Mouse (Mus musculus): ENCODE measurements around the gene Caprin1.

Gene Caprin1

GRCm38 (mm10) chr2:103803770-103804530, 6.5 kb upstream of the Caprin1 start:
- in situ Hi-C loops (cut with MboI; ENCODE audit: unreplicated experiment in 2 of 2) = no loop called here

DNA sequence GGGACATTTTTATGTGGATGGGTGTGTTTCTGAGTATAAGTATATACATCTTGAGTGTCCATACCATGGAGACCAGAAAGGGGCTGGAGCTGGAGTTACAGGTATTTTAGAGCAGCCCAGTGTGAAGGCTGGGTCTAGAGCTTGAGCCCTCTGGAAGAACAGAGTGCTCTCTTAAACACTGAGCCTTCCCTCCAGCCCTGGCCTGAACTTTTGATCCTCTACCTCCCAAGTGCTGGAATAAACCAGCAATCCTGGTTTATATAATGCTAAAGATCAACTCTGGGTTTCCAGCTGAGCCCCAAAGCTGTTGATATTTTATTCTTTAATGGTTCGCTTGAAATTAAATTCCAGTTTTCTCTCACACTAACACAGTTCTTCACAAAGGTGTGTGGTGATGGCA, 5.0 kb upstream of the Caprin1 start:
- in situ Hi-C loops (cut with MboI; ENCODE audit: unreplicated experiment in 2 of 2) = no loop called here

- in situ Hi-C loops (cut with MboI; ENCODE audit: unreplicated experiment in 2 of 2) = loop anchor here (5.0 to 25.0 kb wide), 2 partner anchors 35 to 1735 kb away; partner anchors contain the start of gene Nat10 (in 1 of the 2)
Observed at GRCm38 (mm10) chr2:103796861-103797466, 485 bp downstream of the Caprin1 start.

GRCm38 (mm10) chr2:103796211-103796860, 1.1 kb downstream of the Caprin1 start:
- in situ Hi-C loops (cut with MboI; ENCODE audit: unreplicated experiment in 2 of 2) = loop anchor here (5.0 to 25.0 kb wide), 2 partner anchors 34 to 1734 kb away; partner anchors contain the start of gene Nat10 (in 1 of the 2)

DNA sequence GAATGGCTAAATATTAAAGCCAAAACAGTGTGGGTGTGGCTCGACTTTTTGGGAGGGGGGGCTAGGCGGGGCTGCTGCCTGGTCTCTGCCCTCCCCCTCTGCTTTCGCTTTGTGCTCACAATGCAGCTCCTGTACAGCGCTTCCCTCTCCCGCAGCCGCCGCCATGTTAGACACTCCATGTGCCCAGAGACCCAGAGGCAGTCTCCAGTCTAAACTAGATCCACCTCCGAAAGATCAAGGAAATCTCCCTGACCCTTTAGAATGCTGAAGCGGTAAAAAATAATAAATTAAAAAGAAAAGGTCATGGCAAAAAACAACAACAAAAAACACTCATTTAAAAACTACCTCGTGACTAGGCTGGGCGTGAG, 1.6 kb downstream of the Caprin1 start:
- in situ Hi-C loops (cut with MboI; ENCODE audit: unreplicated experiment in 2 of 2) = loop anchor here (5.0 to 25.0 kb wide), 2 partner anchors 34 to 1734 kb away; partner anchors contain the start of gene Nat10 (in 1 of the 2)

GRCm38 (mm10) chr2:103792009-103792408, 5.4 kb downstream of the Caprin1 start:
- in situ Hi-C loops (cut with MboI; ENCODE audit: unreplicated experiment in 2 of 2) = loop anchor here in 1 of 2 experiments (25.0 kb wide), 1 partner anchor 1730 kb away; no protein-coding TSS in a partner anchor

DNA sequence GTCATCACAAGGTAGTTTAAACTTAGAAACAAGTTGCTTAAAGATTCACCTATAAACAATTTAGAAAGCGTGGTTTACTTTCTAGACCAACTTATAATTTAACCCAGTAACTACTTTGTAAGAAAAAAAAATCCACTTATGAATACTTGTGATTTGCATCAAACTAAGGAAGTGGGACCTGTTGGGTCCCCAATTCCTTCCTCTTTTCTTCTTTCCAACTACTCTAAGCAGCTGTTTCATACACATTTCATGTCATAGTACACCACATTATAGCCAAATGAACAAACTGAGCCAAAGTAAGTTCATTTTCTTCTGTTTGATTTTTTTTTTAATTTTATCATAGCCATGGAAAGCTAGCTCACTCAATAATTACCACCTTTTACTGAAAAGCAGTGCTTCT, 11.7 kb downstream of the Caprin1 start:
- in situ Hi-C loops (cut with MboI; ENCODE audit: unreplicated experiment in 2 of 2) = loop anchor here in 1 of 2 experiments (25.0 kb wide), 1 partner anchor 1723 kb away; no protein-coding TSS in a partner anchor

DNA sequence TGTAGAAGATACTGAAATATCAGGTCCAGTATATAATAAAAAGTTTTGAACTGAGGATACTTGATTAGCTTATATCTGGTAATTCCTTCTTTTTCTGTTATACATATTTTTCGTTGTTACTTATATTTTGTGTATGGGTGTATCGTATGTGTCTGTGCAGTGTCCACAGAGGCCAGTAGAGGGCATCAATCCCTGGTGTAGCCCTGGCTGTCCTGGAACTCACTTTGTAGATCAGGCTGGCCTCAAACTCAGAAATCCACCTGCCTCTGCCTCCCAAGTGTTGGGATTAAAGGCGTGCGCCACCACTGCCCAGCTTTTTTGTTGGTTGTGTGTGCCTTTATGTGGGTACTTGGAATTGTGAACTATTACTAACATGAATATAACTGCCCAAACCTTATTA, 12.8 kb downstream of the Caprin1 start:
- in situ Hi-C loops (cut with MboI; ENCODE audit: unreplicated experiment in 2 of 2) = loop anchor here in 1 of 2 experiments (25.0 kb wide), 1 partner anchor 1722 kb away; no protein-coding TSS in a partner anchor

DNA sequence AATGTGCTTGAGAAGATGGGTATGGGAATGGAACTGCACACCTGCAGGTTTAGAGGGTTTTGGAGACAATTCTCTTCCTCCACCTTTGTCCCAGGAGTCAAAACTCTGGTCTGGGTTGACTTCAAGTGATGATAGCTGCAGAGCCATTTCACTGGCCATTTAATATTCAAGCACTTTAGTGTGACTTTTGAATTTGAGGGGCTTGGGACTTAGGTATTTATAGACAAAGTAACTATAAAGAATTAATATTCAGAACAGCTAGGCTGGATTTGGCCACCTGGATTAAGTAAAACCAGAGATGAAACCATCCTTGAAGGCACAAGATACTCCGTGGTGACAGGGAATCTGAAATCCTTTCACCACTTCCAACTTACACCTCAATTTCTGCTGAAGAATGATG, 35.0 kb downstream of the Caprin1 start:
- in situ Hi-C loops (cut with MboI; ENCODE audit: unreplicated experiment in 2 of 2) = loop anchor here in 1 of 2 experiments (5.0 to 25.0 kb wide), 3 partner anchors 35 to 675 kb away; partner anchors contain the start of gene Caprin1

GRCm38 (mm10) chr2:103761993-103762392, 35.5 kb downstream of the Caprin1 start:
- in situ Hi-C loops (cut with MboI; ENCODE audit: unreplicated experiment in 2 of 2) = loop anchor here in 1 of 2 experiments (5.0 to 25.0 kb wide), 3 partner anchors 35 to 675 kb away; partner anchors contain the start of gene Caprin1

DNA sequence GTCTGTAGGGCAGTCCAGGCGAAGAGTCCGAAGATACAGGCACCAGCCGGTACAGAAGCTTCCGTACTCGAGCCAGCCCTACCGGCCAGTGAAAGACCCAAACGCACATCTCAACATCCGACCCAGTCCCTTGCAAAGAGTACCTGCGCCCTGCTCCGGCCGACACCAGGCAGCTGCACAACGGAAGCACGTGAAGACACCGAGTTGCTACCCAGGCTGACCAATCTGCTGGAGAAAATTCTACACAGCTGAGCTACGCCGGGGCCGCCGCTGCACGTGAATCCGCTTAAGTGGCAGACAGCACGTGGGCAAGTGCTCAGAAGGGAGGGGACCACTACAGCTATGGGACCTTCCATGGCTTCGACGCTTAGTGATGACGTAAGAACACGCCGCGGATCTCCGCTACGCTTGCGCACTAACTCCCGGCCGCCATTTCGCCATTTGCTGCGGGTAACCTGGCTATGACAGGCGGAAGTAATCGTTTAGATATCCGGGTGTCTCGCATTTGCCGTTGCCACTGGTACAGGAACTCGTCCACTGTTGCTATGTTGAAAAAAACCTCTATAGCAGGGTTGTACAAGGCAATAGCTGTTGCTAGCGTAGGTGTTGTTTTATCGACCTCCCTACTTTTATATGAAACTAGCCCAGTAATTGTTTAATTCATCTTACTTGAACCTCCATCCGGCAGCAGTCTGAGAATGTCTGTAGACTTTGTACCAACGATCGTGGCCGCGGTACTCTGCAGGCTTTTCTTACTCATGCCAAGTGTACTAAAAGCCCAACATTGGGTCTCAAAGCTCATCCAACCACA, 36.3 kb downstream of the Caprin1 start, which contains the start of gene Nat10:
Gene Nat10 (minus strand): TSS at position 365 of the 811 bp plus-strand sequence.
- in situ Hi-C loops (cut with MboI; ENCODE audit: unreplicated experiment in 2 of 2) = loop anchor here in 1 of 2 experiments (5.0 to 25.0 kb wide), 3 partner anchors 36 to 676 kb away; partner anchors contain the start of gene Caprin1

- in situ Hi-C loops (cut with MboI; ENCODE audit: unreplicated experiment in 2 of 2) = loop anchor here in 1 of 2 experiments (5.0 to 25.0 kb wide), 3 partner anchors 37 to 677 kb away; partner anchors contain the start of gene Caprin1
Observed at GRCm38 (mm10) chr2:103760421-103760820, 37.0 kb downstream of the Caprin1 start.

DNA sequence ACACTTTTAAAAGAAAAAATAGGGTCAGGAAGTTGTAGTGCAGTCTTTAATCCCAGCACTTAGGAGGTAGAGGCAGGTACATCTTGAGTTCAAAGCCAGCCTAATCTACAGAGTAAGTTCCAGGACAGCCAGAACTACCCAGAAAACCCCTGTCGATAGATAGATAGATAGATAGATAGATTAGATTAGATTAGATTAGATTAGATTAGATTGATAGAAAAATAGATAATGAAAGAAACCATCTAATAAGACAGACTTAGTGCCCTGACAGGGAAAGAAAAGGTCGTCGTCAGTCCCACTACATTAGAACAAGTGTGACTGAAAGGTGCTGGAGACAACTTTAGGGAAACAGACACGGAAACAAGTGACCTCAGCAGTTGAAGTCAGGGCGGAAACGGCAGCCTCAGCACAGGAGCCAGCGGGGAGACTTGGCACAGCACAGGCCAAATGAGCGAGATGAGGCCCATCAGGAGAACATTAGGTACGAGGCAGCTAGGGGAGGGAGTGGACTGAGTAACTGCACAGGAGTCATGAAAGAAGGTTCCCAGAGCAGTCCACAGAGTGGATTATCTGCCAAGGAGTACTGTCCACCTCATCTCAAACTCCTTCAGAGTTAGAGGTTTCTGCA, 41.9 kb downstream of the Caprin1 start:
- in situ Hi-C loops (cut with MboI; ENCODE audit: unreplicated experiment in 2 of 2) = loop anchor here in 1 of 2 experiments (25.0 kb wide), 1 partner anchor 682 kb away; no protein-coding TSS in a partner anchor

DNA sequence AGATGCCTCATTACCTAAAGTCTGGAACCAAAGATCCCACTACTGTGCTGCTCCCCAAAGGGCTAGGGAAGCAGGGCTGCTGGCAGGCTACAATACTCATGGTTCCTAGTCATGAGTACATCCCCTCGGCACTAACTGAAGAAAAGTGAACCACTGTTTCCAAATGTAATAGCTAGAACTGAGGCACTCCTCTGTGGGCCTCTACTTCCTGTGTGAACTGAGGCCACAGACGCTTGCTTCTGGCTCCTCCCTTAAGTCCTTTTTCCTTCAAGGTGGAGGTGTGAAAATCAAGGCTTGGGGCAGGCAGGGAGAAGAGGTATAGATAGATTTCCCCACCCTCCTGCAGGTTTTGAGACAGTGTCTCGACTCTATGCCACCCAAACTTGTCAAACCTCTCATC, 42.8 kb downstream of the Caprin1 start:
- in situ Hi-C loops (cut with MboI; ENCODE audit: unreplicated experiment in 2 of 2) = loop anchor here in 1 of 2 experiments (25.0 kb wide), 1 partner anchor 683 kb away; no protein-coding TSS in a partner anchor

- in situ Hi-C loops (cut with MboI; ENCODE audit: unreplicated experiment in 2 of 2) = loop anchor here in 1 of 2 experiments (25.0 kb wide), 1 partner anchor 686 kb away; no protein-coding TSS in a partner anchor
Observed at GRCm38 (mm10) chr2:103751771-103752170, 45.7 kb downstream of the Caprin1 start.

DNA sequence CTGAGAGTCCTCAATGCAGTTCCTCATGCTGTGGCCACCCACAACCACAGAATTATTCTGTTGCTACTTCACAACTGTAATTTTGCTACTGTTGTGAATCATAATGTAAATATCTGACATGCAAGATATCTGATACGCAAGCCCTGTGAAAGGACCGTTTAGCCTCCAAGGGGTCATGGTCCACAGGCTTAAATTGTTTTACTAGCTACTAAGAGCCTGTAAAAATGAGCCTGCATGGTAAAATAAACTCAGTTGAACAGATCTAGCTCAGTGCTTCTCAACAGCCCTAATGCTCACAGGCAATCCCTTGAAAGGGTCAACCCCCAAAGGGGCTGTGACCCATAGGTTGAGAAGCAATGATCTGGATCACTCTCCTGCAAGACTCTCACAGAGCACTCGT, 48.4 kb downstream of the Caprin1 start:
- in situ Hi-C loops (cut with MboI; ENCODE audit: unreplicated experiment in 2 of 2) = loop anchor here (10.0 to 25.0 kb wide), 3 partner anchors 96 to 287 kb away; no protein-coding TSS in a partner anchor

GRCm38 (mm10) chr2:103747891-103748290, 49.6 kb downstream of the Caprin1 start:
- in situ Hi-C loops (cut with MboI; ENCODE audit: unreplicated experiment in 2 of 2) = loop anchor here (10.0 to 25.0 kb wide), 3 partner anchors 97 to 286 kb away; no protein-coding TSS in a partner anchor

GRCm38 (mm10) chr2:103746761-103747160, 50.7 kb downstream of the Caprin1 start:
- in situ Hi-C loops (cut with MboI; ENCODE audit: unreplicated experiment in 2 of 2) = loop anchor here (10.0 to 25.0 kb wide), 3 partner anchors 98 to 284 kb away; no protein-coding TSS in a partner anchor

DNA sequence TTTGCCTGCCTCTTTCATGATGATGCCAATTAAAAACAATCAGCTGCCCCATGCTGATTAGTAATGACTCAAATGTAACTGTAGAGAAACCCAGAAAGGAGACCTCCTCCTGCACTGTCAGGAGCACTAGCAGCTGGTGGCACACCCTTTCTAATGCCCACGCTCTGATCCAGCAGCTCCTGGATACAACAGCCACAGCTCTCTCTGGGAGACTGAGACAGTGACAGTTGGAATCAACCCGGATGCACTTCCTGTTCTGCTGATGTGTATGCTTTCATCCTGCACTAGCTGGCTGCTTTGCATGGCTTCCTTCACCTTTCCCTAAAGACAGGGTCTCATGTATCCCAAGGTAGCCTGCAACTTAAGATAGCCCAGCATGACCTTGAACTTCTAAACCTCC, 51.4 kb downstream of the Caprin1 start:
- in situ Hi-C loops (cut with MboI; ENCODE audit: unreplicated experiment in 2 of 2) = loop anchor here (10.0 to 25.0 kb wide), 3 partner anchors 99 to 284 kb away; no protein-coding TSS in a partner anchor

Data from v-Abl transformed pro-B cells (cell line).